Mouse (Mus musculus) kidney, embryonic 15.5 days (tissue): Measurements from ENCODE around the gene Gimap4. TPM values are rescaled to one million over a fixed set of nuclear protein-coding genes. Genes with fewer than 3 reads are reported as not detected.
A peak's percentile ranks its signal among the peaks of the same experiment; 100 is the strongest.

ENCODE experiments used
- ATAC-seq: fragments of 200-750 bp; cut with Nextera tagmentation; replicated peaks from 2 replicates; pipeline ENCODE4 v1.8.0; 2017; ENCODE audit warnings: moderate TSS enrichment; ENCODE audit not compliant: low FRiP score
- H3K27ac ChIP-seq: fragments of 300-500 bp; sonication (generic); 2 replicates; pipeline ENCODE4 v1.5.1; 2015; ENCODE audit warnings: mild to moderate bottlenecking, inconsistent platforms
- H3K27me3 ChIP-seq: fragments of 300-500 bp; sonication (generic); 2 replicates; pipeline ENCODE4 v1.6.1; 2015; ENCODE audit warnings: inconsistent platforms
- H3K36me3 ChIP-seq: fragments of 300-500 bp; sonication (generic); 2 replicates; pipeline ENCODE4 v1.6.1; 2015; ENCODE audit warnings: inconsistent platforms
- H3K4me1 ChIP-seq: fragments of 300-500 bp; sonication (generic); 2 replicates; pipeline ENCODE4 v1.6.1; 2015; ENCODE audit warnings: inconsistent platforms
- H3K4me2 ChIP-seq: fragments of 300-500 bp; sonication (generic); 2 replicates; pipeline ENCODE4 v1.6.1; 2015; ENCODE audit warnings: moderate library complexity, mild to moderate bottlenecking, inconsistent platforms
- H3K4me3 ChIP-seq: fragments of 300-500 bp; sonication (generic); replicated peaks from 2 replicates; pipeline ENCODE4 v1.5.1; 2015; ENCODE audit warnings: mild to moderate bottlenecking, inconsistent platforms
- H3K9ac ChIP-seq: fragments of 300-500 bp; sonication (generic); 2 replicates; pipeline ENCODE4 v1.6.1; 2015; ENCODE audit warnings: mild to moderate bottlenecking, inconsistent platforms
- H3K9me3 ChIP-seq: fragments of 300-500 bp; sonication (generic); replicated peaks from 2 replicates; pipeline ENCODE4 v1.6.1; 2016; ENCODE audit warnings: inconsistent platforms
- WGBS: fragments of 180-500 bp; shearing (Covaris S2); methylation state at CpG from one replicate; pipeline ENCODE4 v1.1.7; 2015; ENCODE audit warnings: mixed read lengths; 5-methylcytosine and 5-hydroxymethylcytosine counted together
- polyA plus RNA-seq: library from polyadenylated mRNA; unstranded; fragments of >200 nt; fragmentation: Nextera tagmentation; extraction: Ambion mirVana; gene quantifications from 2 replicates; pipeline ENCODE4 v1.2.1, GENCODE M21; 2015

Gene Gimap4
- polyA plus RNA-seq, 1 experiment from 2014 or later = 69.5 TPM

- no peak overlapping the region for H3K4me3 ChIP-seq
- WGBS = 22% methylated on average over 3 of the region's 3 CpGs
- H3K9ac ChIP-seq = no peak overlapping the region
- ATAC-seq = peak; percentile 49
- H3K4me1 ChIP-seq = peaks cover 24% of the 10 kb centered on the region
- no peaks in the 10 kb centered on the region for H3K9me3 ChIP-seq
- H3K4me2 ChIP-seq = peak overlapping the region; percentile 86
- no peaks in the 10 kb centered on the region for H3K36me3 ChIP-seq
- H3K27ac ChIP-seq = peak overlapping the region; percentile 69
- H3K27me3 ChIP-seq = peaks cover 39% of the 10 kb centered on the region
Measured at GRCm38 (mm10) chr6:48741273-48741672, 56.9 kb downstream of the Gimap4 start.

Other genes starting within 250 kb of the Gimap4 start
- gene Zfp467, start 238.7 kb upstream of the Gimap4 start, polyA plus RNA-seq = 27.2 and 29.6 TPM in 2 replicates
- gene Sspo, start 236.3 kb upstream of the Gimap4 start, polyA plus RNA-seq = 0.22 and 0.86 TPM in 2 replicates
- 28.0 and 29.6 TPM in 2 replicates for gene Atp6v0e2, start 146.9 kb upstream of the Gimap4 start, polyA plus RNA-seq
- 12.8 and 16.4 TPM in 2 replicates for gene Lrrc61, start 129.8 kb upstream of the Gimap4 start, polyA plus RNA-seq
- gene Rarres2, start 111.8 kb upstream of the Gimap4 start, polyA plus RNA-seq = 55.4 and 68.7 TPM in 2 replicates
- gene Gm45021, start 94.9 kb upstream of the Gimap4 start, polyA plus RNA-seq = not detected in 2 replicates
- 43.8 and 47.3 TPM in 2 replicates for gene Repin1, start 90.7 kb upstream of the Gimap4 start, polyA plus RNA-seq
- gene Gm44965, start 90.6 kb upstream of the Gimap4 start, polyA plus RNA-seq = not detected in 2 replicates
- 7.0 and 7.9 TPM in 2 replicates for gene Zfp775, start 82.5 kb upstream of the Gimap4 start, polyA plus RNA-seq
- gene AI854703, start 57.8 kb upstream of the Gimap4 start, polyA plus RNA-seq = 3.0 and 3.1 TPM in 2 replicates
- gene Gimap8, start 37.3 kb upstream of the Gimap4 start, polyA plus RNA-seq = 3.3 and 3.8 TPM in 2 replicates
- 11.7 and 12.6 TPM in 2 replicates for gene Gimap9, start 8.4 kb upstream of the Gimap4 start, polyA plus RNA-seq
- gene Gimap6, start 23.7 kb downstream of the Gimap4 start, polyA plus RNA-seq = 50.6 and 51.3 TPM in 2 replicates
- 2.7 and 3.3 TPM in 2 replicates for gene Gm28053, start 34.1 kb downstream of the Gimap4 start, polyA plus RNA-seq
- gene Gimap7, start 34.1 kb downstream of the Gimap4 start, polyA plus RNA-seq = not detected in 2 replicates
- gene Gimap1, start 54.5 kb downstream of the Gimap4 start, polyA plus RNA-seq = 32.4 and 33.1 TPM in 2 replicates
- 16.4 and 16.5 TPM in 2 replicates for gene Gimap5, start 61.6 kb downstream of the Gimap4 start, polyA plus RNA-seq
- 0.08 TPM in 1 of 2 replicates, not detected in the other for gene Gimap3, start 86.3 kb downstream of the Gimap4 start, polyA plus RNA-seq
- 148 and 153 TPM in 2 replicates for gene Tmem176a, start 156.4 kb downstream of the Gimap4 start, polyA plus RNA-seq
- 353 and 363 TPM in 2 replicates for gene Tmem176b, start 156.9 kb downstream of the Gimap4 start, polyA plus RNA-seq
- gene Aoc1, start 188.3 kb downstream of the Gimap4 start, polyA plus RNA-seq = 2.6 and 3.4 TPM in 2 replicates
- gene 1600015I10Rik, start 245.3 kb downstream of the Gimap4 start, polyA plus RNA-seq = not detected in 2 replicates